Mouse (Mus musculus): Measurements from ENCODE around the gene Btbd9.

Gene Btbd9

DNA sequence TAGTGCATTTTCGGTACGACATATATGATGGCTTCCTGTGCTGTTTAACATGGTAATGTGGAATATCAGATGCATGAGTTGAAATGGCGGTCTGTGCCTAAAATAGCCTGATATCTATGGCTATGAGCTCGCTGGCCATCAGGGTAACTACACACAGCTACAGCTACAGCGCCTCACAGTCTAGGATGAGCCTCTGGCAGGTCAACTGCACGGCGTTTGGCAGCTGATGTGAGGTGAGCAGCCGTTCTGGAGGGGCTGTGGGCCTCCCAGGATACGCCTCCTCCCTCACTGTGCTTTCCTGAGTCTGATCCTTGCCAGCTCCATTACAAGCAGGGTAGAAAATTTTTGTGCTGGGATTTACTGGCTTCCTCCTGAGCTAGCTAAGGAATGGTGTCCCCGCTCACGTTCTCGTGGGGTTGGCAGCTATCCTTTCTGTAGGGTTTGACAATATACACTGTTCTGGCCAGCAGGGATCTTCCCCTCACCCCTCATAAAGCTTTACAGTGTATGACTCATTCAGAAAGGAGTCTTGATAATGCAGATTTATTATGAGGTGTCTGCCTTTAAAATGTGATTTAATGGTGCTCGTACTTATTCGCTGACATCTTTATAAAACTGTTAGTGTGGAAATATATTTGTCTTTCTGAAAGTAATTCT, 331.5 kb downstream of the Btbd9 start:
- DNase-seq (ENCODE audit: low spot score in 2 of 2), result no peak

DNA sequence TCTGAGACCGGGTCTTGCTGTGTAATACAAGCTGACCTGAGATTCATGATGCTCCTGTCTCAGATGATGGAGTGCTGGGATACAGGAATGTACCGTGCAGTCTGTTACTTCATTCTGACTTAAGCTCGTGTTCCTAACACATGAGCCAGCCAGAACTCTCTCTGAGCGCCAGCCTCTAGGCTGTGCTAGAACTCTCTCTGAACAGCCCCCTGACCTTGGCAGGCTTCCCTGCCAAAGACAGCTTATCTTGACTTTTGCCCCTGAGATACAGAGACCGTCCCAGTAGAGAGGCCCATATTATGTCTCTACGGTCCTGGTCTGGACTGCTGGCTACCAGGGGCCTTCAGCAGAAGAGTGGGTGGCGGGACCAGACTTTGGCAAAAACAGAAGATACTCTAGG, 332.7 kb downstream of the Btbd9 start:
- no peak for DNase-seq (ENCODE audit: low spot score in 2 of 2)

DNA sequence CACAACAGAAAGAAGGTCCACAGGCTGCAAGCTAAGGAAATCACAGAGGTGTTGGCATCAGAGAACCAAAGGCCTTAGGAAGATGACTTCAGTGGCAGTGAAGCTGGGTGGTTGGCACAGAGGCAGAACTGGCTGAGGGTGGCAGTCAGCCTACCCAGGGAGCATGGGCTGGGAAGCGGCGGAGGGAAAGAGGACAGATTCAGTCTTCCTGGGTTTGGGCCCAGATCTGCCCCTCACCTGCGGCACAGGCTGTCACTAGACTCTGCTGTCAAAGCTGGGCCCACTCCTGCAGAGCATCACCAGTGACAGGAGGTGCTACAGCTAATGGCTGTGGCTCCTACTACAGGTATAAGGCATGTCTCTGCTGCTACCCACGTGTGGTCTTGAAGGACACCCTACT, 333.6 kb downstream of the Btbd9 start:
- no peak for DNase-seq (ENCODE audit: low spot score in 2 of 2)

DNA sequence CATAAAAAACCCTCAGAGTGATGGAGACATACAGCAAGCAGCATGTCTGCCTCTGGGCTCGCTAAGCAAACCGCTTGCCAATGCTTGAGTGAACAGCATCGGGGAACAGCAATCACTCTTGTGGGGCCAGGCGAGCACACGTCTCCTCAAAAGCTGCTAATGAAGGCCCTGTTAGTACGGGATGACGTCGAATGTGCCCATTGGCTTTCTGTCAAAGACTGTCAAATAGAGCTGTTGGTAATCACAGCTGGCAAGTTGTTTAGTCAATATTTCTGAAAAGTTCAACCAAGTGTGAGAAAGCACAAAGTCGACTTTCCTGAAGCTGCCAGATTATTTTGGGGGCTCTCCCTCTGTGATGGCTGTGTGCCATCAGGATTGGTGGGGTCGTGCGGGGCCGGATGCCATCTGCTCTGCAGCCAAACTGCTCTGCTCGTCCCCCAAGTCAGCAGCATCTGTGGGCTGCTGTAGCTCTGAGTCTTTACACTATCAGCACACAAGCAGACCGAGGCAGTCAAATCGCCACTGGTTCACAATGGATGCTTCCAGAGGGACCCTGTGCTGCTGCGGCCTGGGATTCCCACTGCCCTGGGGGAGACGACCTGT, 334.5 kb downstream of the Btbd9 start:
- DNase-seq (ENCODE audit: low spot score in 2 of 2), result no peak

DNA sequence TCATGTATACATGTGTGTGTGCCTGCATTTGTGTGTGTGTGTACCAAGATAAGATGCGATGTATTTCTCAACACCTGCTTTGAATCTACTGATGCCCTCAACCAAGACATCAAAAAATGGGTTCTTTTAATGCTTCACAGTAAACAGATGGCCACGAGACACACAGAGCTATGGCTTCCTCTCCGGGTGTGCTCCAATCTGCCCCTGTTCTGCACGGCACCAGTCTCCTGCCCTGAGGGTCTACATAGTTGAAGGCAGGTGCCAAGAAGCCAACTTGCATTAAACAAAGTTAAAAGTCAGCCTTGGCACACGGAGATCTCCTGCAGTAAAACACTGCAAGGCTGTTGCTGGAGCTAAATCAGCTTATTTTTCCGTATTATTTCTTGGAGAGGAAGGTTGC, 335.2 kb downstream of the Btbd9 start:
- no peak for DNase-seq (ENCODE audit: low spot score in 2 of 2)

DNA sequence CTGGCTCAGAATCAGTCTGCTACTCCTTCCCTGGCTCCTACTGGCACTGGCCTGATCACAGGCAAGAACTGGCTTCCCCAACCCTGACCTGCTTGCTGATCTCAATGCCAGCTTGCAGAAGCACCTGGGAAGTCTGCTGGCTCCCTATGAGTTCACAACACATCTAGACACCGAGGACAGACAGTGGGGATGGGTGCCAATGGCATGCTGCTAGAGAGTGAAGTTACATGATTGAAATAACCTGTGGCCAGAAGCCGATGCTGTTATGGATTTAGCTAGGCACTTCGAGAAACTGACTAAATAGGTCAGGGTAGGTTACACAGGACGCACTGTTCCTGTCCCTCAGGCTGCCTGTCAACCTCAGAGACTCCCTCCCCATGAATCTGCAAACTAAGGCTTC, 335.6 kb downstream of the Btbd9 start:
- DNase-seq (ENCODE audit: low spot score in 2 of 2), result no peak

DNA sequence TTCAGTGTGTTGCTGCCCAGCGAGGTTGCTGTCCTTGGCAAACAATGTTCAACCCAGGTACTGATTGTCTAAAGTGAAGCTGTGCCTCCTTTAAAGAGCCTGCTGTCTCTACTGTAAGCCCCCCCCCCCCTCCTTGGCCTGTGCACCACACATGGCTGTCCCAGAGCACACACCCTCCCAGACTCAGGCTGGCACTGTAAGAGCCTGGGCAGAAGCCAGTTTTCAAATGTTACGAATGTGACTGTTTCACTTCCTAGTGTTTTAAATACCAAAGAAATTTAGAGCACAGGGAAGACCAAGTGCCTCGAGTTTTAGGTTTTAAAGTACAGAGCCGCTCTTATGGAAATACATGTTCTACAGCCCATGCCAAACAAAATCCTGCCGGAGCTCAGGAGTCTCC, 336.8 kb downstream of the Btbd9 start:
- DNase-seq (ENCODE audit: low spot score in 2 of 2), result peak in 1 of 2 experiments; percentile 20

DNA sequence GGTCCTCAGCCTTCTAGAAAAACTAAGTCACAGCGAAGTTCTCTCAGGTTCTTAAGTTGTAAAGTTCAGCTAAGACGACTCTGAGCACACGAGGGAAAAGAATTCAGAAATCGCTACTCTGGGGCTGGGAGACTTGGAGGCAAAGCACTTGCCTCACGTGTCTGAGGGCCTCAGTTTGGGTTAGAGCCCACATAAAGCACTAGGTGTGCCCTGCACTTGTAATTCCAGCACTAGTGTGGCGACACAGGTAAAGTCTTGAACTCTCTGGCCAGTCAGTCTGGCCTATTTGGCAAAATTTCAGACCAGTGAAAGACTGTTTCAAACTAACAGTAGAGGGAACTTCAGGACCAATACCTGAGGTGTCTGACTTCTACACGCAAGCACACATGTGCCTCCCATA, 338.7 kb downstream of the Btbd9 start:
- no peak for DNase-seq (ENCODE audit: low spot score in 2 of 2)

DNA sequence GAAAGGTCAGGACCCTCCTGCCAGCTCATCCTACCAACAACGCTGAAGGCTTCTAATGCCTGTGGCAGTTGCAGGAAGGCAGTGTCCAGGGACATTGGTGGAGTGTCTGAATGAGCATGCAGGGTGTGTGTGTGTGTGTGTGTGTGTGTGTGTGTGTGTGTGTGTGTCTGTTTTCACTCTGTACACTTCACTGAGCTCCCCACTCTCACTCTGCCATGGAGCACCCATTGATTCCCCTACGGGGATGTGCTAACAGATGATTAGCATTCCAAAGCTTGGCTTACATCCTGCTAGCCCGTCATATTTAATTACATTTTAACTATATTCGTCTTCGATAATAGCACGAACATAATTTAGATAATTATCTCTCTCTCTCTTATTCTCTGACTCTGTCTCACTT, 339.7 kb downstream of the Btbd9 start:
- DNase-seq (ENCODE audit: low spot score in 2 of 2), result no peak

DNA sequence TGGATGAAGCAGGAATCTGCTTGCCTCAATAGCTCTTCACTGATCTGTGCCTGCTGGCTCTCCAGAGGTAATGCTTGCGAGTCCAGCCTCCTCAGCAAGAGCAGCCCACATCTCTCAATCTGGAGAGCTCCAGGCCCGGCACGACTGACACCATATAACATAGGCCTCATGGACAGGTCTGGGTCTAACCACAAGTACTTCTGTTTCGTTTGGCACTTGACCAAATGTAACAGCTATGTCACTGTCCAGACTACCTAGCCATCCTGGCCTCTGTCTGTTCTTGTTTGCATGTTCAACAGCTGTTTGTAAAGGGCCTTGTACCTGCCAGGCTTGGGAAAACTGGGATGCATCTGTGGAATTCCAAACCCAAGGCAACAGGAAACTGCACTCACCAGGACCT, 340.9 kb downstream of the Btbd9 start:
- no peak for DNase-seq (ENCODE audit: low spot score in 2 of 2)

DNA sequence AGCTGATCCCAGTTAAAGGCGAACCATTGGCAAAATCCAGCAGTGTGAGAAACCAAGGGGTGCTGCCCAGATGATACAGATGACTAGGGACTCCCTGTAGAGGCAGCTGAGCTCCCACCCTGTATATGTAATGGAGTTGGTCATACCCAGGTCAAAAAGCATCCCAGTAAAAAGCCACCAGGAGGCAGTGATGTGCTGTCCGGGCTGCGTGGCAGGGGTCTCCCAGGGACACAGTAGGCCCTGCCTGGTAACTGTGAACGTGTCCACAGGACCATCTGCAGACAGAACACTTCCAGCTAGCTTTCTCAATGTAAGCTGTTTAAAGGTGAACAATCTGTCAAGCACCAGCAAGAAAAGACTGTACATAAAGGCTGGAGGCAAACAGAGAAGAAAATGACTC, 343.6 kb downstream of the Btbd9 start:
- no peak for DNase-seq (ENCODE audit: low spot score in 2 of 2)

DNA sequence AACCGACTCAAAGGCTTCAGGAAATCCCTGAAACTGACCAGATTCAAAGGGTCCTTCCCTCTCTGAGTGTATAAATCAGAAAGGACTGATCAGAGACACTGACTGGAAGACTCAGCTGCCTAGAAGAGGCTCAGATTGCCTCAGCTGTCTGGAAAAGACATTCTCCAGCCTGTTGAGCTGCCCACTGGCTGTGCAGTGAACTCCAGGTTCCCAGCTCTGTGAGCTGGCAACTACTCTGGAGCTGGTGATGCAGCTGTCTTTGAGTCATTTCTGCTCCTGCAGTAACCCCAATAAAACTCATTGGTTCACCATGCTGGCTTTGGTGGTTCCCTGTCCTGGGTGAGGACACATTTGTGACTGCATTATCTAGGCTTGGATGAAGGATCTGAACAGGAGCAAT, 344.8 kb downstream of the Btbd9 start:
- DNase-seq (ENCODE audit: low spot score in 2 of 2), result no peak

DNA sequence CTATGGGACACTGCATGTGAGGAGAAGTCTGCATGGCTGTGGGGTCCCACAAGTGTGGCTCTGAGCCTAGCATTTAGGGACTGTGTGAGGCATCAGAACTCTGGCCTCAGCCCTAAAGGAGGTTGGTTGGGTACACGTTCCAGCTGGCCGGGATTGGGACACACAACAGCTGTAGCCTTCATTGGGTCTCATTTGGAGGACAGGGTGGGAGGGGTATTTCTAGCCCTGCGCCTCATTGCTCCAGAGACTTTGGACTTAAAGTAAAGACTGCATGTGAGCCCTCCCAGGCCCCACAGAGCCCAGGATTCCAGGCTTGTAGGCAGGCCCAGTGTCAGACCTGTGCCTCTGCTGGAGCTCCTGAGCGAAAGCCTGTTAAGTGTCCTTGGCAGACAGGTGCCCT, 345.9 kb downstream of the Btbd9 start:
- no peak for DNase-seq (ENCODE audit: low spot score in 2 of 2)

DNA sequence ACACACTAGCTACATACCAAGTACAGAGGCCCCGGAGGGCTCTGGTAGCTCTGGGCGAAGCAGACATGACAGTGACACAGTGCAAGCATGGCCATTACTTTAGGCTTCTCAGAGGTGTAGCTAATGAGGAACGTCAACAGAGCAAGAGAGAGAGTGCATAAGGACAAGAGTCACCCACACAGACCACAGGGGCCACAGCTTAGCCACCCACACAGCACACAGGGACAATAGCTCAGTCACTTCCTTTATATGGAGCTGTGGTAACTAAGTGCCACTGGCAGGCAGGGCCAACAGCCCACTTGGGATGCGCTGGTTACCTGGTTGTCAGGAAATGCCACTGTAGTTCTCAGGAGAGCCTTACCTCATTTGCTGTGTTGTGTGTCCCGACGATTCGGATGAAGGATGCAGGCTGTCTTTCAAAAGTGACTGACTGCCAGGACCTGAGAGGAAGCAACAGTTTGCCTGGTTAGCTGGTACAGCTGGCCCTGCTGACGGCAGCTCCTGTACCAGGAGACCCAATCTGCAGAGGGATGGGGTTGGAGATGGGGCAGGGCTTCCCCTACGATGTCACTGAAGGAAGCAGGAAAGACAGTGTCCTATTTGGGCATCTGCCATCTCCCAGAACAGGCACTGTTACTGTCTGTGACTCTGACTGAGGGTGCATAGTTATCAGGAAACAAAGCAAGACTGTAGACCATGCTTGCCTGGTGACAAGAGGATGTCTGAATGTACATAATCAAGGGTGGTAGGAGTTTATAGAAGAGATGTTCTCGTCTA, 347.7 kb downstream of the Btbd9 start:
- no peak for DNase-seq (ENCODE audit: low spot score in 2 of 2)

DNA sequence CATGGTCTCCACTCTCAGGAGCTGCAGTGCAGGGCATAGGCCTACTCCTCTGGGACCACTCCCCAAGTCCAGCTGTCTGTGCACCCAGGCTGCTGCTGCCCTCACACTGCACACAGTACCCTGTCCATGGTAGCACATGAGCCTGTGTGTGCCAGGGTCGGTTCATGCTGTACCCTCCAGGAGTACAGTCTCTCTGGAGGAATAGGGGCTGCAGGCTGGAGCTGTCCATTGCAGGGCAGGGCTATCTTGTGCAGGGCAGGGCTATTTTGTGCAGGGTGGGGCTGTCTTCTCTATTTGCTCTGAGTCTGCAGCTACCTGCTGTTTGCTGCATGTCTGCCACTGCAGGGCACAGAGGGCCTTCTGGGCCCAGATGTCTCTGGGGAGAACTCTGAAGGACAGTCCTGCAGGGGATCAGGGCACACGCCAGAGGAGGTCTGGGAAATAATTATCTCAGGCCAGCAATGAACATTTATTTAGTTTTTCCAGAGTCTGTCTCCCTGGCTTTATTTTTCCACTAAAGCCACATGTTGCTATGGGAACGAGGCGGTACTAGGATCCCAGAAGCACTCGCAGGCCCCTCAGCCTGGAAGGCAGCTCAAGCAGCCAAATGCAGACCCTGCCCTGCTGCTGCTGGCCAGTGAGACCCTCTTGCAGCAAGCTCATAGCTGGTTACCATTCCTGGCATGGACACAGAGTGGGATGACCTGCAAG, 351.1 kb downstream of the Btbd9 start:
- DNase-seq (ENCODE audit: low spot score in 2 of 2), result no peak

DNA sequence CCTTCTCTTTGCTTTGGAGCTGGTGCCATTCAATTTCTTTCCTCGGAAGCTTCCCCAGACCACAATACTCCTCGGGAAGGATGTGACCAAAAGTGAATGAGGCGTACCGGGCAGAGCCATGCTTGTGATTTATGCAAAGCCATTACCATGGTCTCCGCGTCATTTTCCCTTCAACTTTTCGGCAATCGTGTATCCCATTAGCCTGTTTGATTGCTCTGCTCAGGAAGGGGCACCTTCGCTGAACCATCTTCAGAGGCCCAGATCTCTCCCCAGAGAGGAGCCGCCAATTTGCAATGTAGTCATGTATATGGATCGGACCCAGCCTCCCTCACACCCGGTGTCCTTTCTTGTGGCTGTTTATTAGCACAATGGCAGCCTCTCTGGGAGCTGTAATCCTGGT, 353.5 kb downstream of the Btbd9 start:
- DNase-seq (ENCODE audit: low spot score in 2 of 2), result no peak

DNA sequence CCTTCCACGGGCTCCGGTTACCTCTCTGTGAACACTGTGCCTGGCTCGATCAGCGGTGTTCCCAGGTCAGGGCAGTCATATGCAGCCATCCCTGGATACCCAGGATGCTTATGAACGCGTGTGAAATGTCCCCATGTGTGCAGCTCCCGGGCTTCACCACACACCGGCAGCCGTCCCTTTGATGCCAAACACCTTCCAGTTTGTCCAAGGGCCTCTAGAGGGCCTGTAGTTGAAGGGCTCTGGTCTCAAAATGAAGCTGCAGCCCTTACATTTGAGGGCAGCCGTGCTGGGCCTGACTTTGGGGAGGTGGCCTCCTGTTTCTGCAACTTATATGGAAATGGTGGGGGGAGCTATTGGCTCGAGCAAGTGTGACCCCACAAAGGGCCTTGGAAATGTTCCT, 353.9 kb downstream of the Btbd9 start:
- no peak for DNase-seq (ENCODE audit: low spot score in 2 of 2)

DNA sequence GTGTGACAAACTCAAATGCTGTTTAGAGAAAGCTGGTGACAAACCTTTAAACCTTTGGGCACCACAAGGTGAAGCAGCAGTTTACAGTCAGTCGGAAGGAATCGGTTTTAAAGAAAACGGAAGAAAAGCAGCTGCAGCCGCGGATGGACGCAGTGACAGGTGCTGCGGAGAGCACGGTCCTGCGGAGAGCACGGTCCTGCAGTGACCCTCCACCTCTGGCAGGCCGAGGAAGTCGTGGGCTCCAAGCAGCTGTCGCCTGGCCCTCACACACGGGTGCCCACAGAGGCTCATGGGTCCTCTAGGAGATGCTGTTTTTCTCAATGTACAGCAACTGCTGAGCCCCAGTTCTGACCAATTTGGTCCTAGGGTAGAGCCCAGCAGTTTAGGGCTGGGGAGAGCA, 354.6 kb downstream of the Btbd9 start:
- no peak for DNase-seq (ENCODE audit: low spot score in 2 of 2)

DNA sequence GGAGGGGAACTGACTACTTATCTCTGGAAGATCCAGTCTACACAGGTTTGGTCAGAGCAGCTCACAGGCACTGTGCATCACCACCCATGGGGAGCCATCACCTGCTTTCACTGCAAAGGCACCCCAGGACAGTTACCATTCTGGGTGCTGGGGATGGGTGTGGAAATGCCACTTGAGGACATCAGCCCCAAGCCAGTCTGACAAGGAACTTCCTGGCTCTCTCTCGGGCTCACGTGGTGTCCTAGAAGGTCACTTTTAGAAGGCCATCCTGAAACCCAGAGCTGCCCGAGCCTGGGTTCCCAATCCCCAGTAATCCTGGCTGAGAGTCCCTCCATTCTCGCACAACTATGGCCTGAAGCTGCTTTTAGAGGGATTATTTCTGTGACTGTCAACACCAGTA, 360.5 kb downstream of the Btbd9 start:
- DNase-seq (ENCODE audit: low spot score in 2 of 2), result no peak

DNA sequence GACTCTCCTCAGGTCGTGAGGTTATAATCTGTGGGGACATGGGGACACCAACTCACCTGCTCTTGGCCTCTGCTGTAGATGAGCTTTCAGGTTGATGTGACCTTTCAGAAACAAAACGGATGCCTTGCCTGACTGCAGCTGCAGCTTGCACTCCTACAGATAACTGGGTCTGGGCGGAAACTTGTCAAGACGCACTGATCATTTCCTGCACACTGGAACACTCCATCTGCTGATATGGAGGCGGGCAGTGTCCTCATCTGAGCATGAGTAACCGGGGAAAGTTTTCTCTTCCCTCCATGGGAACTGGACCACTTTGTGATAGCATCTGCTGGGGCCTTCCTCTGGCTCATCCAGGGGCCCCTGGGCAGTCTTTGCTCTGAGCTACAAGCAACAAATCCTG, 361.9 kb downstream of the Btbd9 start:
- DNase-seq (ENCODE audit: low spot score in 2 of 2), result no peak

DNA sequence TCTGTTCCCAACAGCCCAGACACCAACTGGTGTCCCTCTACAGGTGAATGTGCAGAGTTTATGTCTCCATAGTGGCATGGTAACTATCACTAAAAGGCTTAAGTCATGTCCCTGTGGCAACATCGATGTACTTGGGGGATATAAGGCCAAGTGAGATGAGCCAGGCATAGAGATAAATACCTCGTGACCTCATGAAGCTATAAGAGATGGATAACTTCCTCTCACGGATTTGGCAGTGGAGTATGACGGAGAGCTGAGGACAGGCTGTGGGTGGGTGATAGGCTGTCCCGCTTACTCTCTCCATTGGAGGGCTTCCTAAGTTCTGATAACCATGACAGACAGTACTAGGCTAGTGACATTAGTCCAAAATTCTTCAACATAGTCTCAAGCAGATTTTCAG, 362.9 kb downstream of the Btbd9 start:
- DNase-seq (ENCODE audit: low spot score in 2 of 2), result no peak

DNA sequence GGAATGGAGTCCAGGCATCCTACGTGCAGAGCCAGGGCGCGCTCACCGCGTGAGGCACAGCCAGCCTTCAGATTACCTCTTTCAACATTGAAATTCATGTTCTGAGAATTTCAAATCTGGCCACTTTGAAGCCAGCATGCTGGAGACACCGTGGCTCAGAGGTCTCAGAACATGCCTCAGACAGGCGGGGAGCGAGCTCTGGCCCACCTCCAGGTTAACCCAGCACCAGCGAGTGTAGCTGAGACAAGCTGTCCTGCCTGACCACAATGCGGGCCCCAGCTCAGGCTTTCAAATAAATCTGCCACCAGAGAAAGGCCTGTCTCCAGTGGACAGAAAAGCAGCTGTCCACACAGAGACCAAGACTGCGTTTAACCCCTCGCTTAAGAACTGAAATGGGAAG, 363.6 kb downstream of the Btbd9 start:
- DNase-seq (ENCODE audit: low spot score in 2 of 2), result no peak

DNA sequence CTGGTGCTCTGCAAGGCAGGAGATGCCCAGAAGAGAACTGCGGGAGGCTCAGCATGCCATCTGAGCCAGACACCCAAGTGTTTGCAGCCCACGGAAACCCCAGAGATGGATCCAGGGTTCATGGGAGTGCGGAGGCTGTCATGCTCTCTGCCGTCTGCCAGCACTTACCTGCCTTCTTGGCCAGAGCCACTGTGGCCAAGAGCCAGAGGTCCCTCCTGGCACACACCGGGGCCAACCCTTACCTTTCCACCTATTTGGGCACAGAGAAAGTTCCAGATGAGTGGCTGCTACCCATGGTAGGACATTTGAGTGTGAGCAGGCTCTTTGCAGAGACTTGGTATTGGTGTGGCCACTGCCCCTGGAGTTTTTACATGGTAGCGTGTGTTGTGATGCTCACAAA, 365.4 kb downstream of the Btbd9 start:
- DNase-seq (ENCODE audit: low spot score in 2 of 2), result no peak
